Mouse (Mus musculus) embryonic fibroblast, embryonic 13.5 days (primary cell): Measurements from ENCODE around the gene Abcf2.

Experiments
- CTCF ChIP-seq: IDR thresholded peaks from 2 replicates; pipeline ENCODE4 v1.5.1; 2011; ENCODE audit warnings: mild to moderate bottlenecking, control low read depth, low read length, moderate library complexity, borderline replicate concordance; ENCODE audit not compliant: insufficient read depth
- POLR2A ChIP-seq: IDR thresholded peaks from 2 replicates; pipeline ENCODE4 v1.6.1; 2011; ENCODE audit warnings: low read depth, mild to moderate bottlenecking, control low read depth, low read length, moderate library complexity

DNA sequence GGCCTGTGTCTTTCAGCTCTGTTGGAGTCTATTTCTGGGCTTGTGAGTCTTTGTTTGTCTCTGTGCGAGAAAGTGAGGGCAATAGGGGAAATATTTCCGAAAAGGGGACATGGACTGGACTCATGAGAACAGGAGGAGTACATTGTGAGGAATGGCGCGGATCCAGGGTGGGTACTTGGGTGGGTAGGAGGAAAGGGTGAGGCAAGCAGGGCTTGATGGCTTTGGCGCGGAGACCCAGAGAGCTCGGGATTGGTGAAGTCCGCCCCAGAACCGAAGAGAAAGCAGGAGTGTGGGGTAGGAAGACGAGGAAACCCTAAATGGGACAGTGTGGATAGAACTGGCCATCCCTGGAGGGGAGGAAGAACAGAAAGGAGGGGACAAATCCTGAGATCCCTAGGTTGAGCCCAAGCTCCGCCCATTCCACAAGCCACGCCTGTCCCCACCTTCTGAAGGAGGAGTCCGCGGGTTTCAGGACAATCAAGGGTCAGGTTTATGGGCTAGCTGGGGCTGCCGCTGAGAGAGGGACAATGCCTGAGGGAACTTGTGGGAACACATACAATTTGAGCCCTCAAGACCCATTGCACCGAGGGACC lies 25.6 kb upstream of the Abcf2 start:
- TF ChIP-seq CTCF (no peak), POLR2A (peak; percentile 93)
